Mouse (Mus musculus) liver, postnatal 0 days (tissue): ENCODE results near the gene Unc45b. TPM values are rescaled to one million over a fixed set of nuclear protein-coding genes. Genes with fewer than 3 reads are reported as not detected.
A peak's percentile ranks its signal among the peaks of the same experiment; 100 is the strongest.

Experiments used
- ATAC-seq: fragments of 200-750 bp; cut with Nextera tagmentation; 2 replicates; pipeline ENCODE4 v1.8.0; 2017; ENCODE audit warnings: mild to moderate bottlenecking, moderate library complexity
- DNase-seq: peaks from one replicate; pipeline ENCODE4 v3.0.0-alpha.2; 2016
- H3K27ac ChIP-seq: fragments of 300-500 bp; sonication (generic); 2 replicates; pipeline ENCODE4 v1.5.1; 2014; ENCODE audit warnings: antibody characterized with exemption, moderate library complexity, mild to moderate bottlenecking, low read depth
- H3K27me3 ChIP-seq: fragments of 300-500 bp; sonication (generic); 2 replicates; pipeline ENCODE4 v1.6.1; 2014; ENCODE audit warnings: low read length, control low read depth, mixed read lengths; ENCODE audit not compliant: insufficient read depth
- H3K36me3 ChIP-seq: fragments of 300-500 bp; sonication (generic); replicated peaks from 2 replicates; pipeline ENCODE4 v1.6.1; 2014; ENCODE audit warnings: mild to moderate bottlenecking, control low read depth, low read length, moderate library complexity, mixed read lengths; ENCODE audit not compliant: insufficient read depth
- H3K4me1 ChIP-seq: fragments of 300-500 bp; sonication (generic); 2 replicates; pipeline ENCODE4 v1.6.1; 2014; ENCODE audit warnings: antibody characterized with exemption, mild to moderate bottlenecking, control low read depth; ENCODE audit not compliant: insufficient read depth
- H3K4me2 ChIP-seq: fragments of 300-500 bp; sonication (generic); 2 replicates; pipeline ENCODE4 v1.6.1; 2014; ENCODE audit warnings: low read depth, mild to moderate bottlenecking, low read length, moderate library complexity, mixed read lengths
- H3K4me3 ChIP-seq: fragments of 300-500 bp; sonication (generic); 2 replicates; pipeline ENCODE4 v1.5.1; 2014; ENCODE audit warnings: low read depth, low read length
- H3K9ac ChIP-seq: fragments of 300-500 bp; sonication (generic); replicated peaks from 2 replicates; pipeline ENCODE4 v1.6.1; 2014; ENCODE audit warnings: mild to moderate bottlenecking, moderate library complexity
- H3K9me3 ChIP-seq: fragments of 300-500 bp; sonication (generic); 2 replicates; pipeline ENCODE4 v1.6.1; 2016; ENCODE audit warnings: mild to moderate bottlenecking, control low read depth, low read length, mixed read lengths
- CTCF ChIP-seq: sonication (generic); IDR thresholded peaks from 2 replicates; pipeline ENCODE4 v1.5.1; 2016; ENCODE audit warnings: antibody characterized with exemption, low read depth
- EP300 ChIP-seq: IDR thresholded peaks from 2 replicates; pipeline ENCODE4 v1.6.1; 2016; ENCODE audit warnings: antibody characterized with exemption, low read depth, mild to moderate bottlenecking
- WGBS: fragments of 180-500 bp; shearing (Covaris S2); extraction: QIAGEN DNeasy Blood & Tissue Kit; methylation state at CpG from one replicate; pipeline ENCODE4 v1.1.7; 2014; ENCODE audit not compliant: insufficient replicate concordance; 5-methylcytosine and 5-hydroxymethylcytosine counted together
- polyA plus RNA-seq: library from polyadenylated mRNA; unstranded; fragments of >200 nt; fragmentation: Nextera tagmentation; extraction: Ambion mirVana; gene quantifications from 2 replicates; pipeline ENCODE4 v1.2.1, GENCODE M21; 2015

Unc45b gene
- polyA plus RNA-seq, 1 experiment from 2014 or later: 1.6 TPM

GRCm38 (mm10) chr11:82951865-82952611 is 41.7 kb downstream of the Unc45b start:
- H3K27ac ChIP-seq: peak overlapping the region; percentile 72

GRCm38 (mm10) chr11:82952612-82953542 is 42.5 kb downstream of the Unc45b start:
- H3K4me2 ChIP-seq: peak overlapping the region; percentile 57
- DNase-seq (peak; percentile 45), ATAC-seq (peak; percentile 70)
- H3K27ac ChIP-seq: peak overlapping the region; percentile 72
- TF ChIP-seq CTCF (no peak), EP300 (no peak)
- peaks cover 40% of the 10 kb centered on the region for H3K27me3 ChIP-seq
- peaks cover 9% of the 10 kb centered on the region; the same call in 1 of the 2 replicates for H3K4me1 ChIP-seq
- H3K9ac ChIP-seq: peak overlapping the region; percentile 31; the same call in 1 of the 2 replicates
- peak overlapping the region; percentile 44 for H3K4me3 ChIP-seq
- no peaks in the 10 kb centered on the region for H3K9me3 ChIP-seq
- WGBS: 23% methylated on average over 9 of the region's 9 CpGs
- H3K36me3 ChIP-seq: no peaks in the 10 kb centered on the region

More at GRCm38 (mm10) chr11:82951865-82952611, 41.7 kb downstream of the Unc45b start:
- ATAC-seq (peak; percentile 67; the same call in 1 of the 2 replicates), DNase-seq (peak; percentile 38)
- H3K36me3 ChIP-seq: no peaks in the 10 kb centered on the region
- peaks cover 9% of the 10 kb centered on the region; the same call in 1 of the 2 replicates for H3K4me1 ChIP-seq
- H3K9me3 ChIP-seq: no peaks in the 10 kb centered on the region
- H3K4me2 ChIP-seq: peak overlapping the region; percentile 57
- H3K4me3 ChIP-seq: peak overlapping the region; percentile 44
- H3K27me3 ChIP-seq: peaks cover 40% of the 10 kb centered on the region
- H3K9ac ChIP-seq: peak overlapping the region; percentile 33
- no peak for TF ChIP-seq EP300
- TF ChIP-seq CTCF: no peak
- 4% methylated on average over 28 of the region's 28 CpGs for WGBS

GRCm38 (mm10) chr11:82954631-82955030 is 44.3 kb downstream of the Unc45b start:
- no peaks in the 10 kb centered on the region for H3K9me3 ChIP-seq
- no peak for TF ChIP-seq EP300
- no peak for TF ChIP-seq CTCF
- WGBS: 58% methylated on average over 6 of the region's 6 CpGs
- DNase-seq (no peak), ATAC-seq (no peak)
- no peaks in the 10 kb centered on the region for H3K36me3 ChIP-seq
- no peak overlapping the region for H3K4me3 ChIP-seq
- H3K27ac ChIP-seq: no peak overlapping the region
- 0 out of 2 replicates have a peak overlapping the region, but pooled peaks have one; percentile 57 for H3K4me2 ChIP-seq
- no peak overlapping the region for H3K9ac ChIP-seq
- peaks cover 9% of the 10 kb centered on the region; the same call in 1 of the 2 replicates for H3K4me1 ChIP-seq
- peaks cover 40% of the 10 kb centered on the region for H3K27me3 ChIP-seq

- Histone ChIP-seq H3K4me2 (no peak overlapping the region), H3K4me1 (peaks cover 9% of the 10 kb centered on the region; the same call in 1 of the 2 replicates), H3K9ac (no peak overlapping the region), H3K27ac (no peak overlapping the region), H3K4me3 (no peak overlapping the region), H3K27me3 (peaks cover 24% of the 10 kb centered on the region), H3K36me3 (no peaks in the 10 kb centered on the region), H3K9me3 (no peaks in the 10 kb centered on the region)
- DNase-seq (no peak), ATAC-seq (no peak)
- 56% methylated on average over 10 of the region's 10 CpGs for WGBS
- no peak for TF ChIP-seq CTCF
- TF ChIP-seq EP300: no peak
Observed at GRCm38 (mm10) chr11:82956925-82957324, 46.6 kb downstream of the Unc45b start.

GRCm38 (mm10) chr11:82959613-82960012 is 49.3 kb downstream of the Unc45b start:
- TF ChIP-seq EP300: no peak
- peak; percentile 84 for TF ChIP-seq CTCF
- H3K9me3 ChIP-seq: no peaks in the 10 kb centered on the region
- no peaks in the 10 kb centered on the region for H3K36me3 ChIP-seq
- DNase-seq (no peak), ATAC-seq (no peak)
- no peak overlapping the region for H3K27ac ChIP-seq
- no peak overlapping the region for H3K9ac ChIP-seq
- 8% methylated on average over 4 of the region's 4 CpGs for WGBS
- H3K27me3 ChIP-seq: peaks cover 13% of the 10 kb centered on the region; the same call in 1 of the 2 replicates
- H3K4me3 ChIP-seq: no peak overlapping the region
- peaks cover 1% of the 10 kb centered on the region; the same call in 1 of the 2 replicates for H3K4me1 ChIP-seq
- no peak overlapping the region for H3K4me2 ChIP-seq
